9 mouse cellular contexts compared by ENCODE assay signal in genomic region chr12:113186326-113187010, GRCm38 (mm10). TPM values are rescaled to one million over a fixed set of nuclear protein-coding genes. Genes with fewer than 3 reads are reported as not detected.
DNase-seq lines count a peak whose midpoint lies in the region; ATAC-seq and TF ChIP-seq lines count a peak whose summit lies in the region.
"Had no signal": no experiment of that assay in that cellular context is flagged by ENCODE, and none has a peak within 500 bp of the region (broad histone marks: within the 10 kb centered on the region; RNA-seq: fewer than 3 reads in every experiment).

No protein-coding gene starts in this region.

- peak overlapping the region; percentile 57 for H3K4me3 ChIP-seq in lung, embryonic 14.5 days (ENCODE audit: low read depth, low read length)
- H3K4me3 ChIP-seq in lung, adult 2 months (replicated peaks; ENCODE audit: extremely low read depth, low read depth, low read length): no peak overlapping the region
- H3K4me3 ChIP-seq in hindbrain, embryonic 15.5 days: peak overlapping the region; percentile 71
- peak overlapping the region; percentile 3 for H3K4me3 ChIP-seq in myocyte

- no peak for DNase-seq in lung, embryonic 14.5 days
- no peak for DNase-seq in lung, adult 2 months
- DNase-seq in cerebellum, postnatal 14 days: peak; percentile 46 to 61
- DNase-seq in urinary bladder, postnatal 36 days (ENCODE audit: low spot score in 2 of 2): no peak
- no peak for DNase-seq in frontal cortex, postnatal 14 days (ENCODE audit: low spot score in 2 of 2)
- DNase-seq in gastrocnemius, postnatal 36 days: no peak

- H3K9me3 ChIP-seq in lung, embryonic 14.5 days (ENCODE audit: low read depth, low read length): no peaks in the 10 kb centered on the region
- no peaks in the 10 kb centered on the region for H3K9me3 ChIP-seq in hindbrain, embryonic 15.5 days

- ATAC-seq in lung, embryonic 14.5 days (ENCODE audit: insufficient read depth): no peak
- ATAC-seq in hindbrain, embryonic 15.5 days (ENCODE audit: low FRiP score, low read depth): no peak

- H3K4me1 ChIP-seq in lung, embryonic 14.5 days (ENCODE audit: insufficient read depth): peaks cover 7% of the 10 kb centered on the region; the same call in 1 of the 2 replicates
- H3K4me1 ChIP-seq in lung, adult 2 months (ENCODE audit: control insufficient read depth, insufficient read depth, low read length): peaks cover 3% of the 10 kb centered on the region; the same call in 1 of the 2 replicates
- H3K4me1 ChIP-seq in hindbrain, embryonic 15.5 days (replicated peaks): peaks cover 23% of the 10 kb centered on the region

- peak overlapping the region; percentile 92 for H3K4me2 ChIP-seq in lung, embryonic 14.5 days
- peak overlapping the region; percentile 94 for H3K4me2 ChIP-seq in hindbrain, embryonic 15.5 days
- peak overlapping the region; percentile 66 for H3K4me2 ChIP-seq in myocyte (ENCODE audit: low read depth)

- TF ChIP-seq CTCF in lung, embryonic 14.5 days (IDR thresholded peaks at IDR 0.05; ENCODE audit: low read depth): no peak
- no peak for TF ChIP-seq CTCF in lung, adult 2 months (IDR thresholded peaks at IDR 0.05; ENCODE audit: insufficient read depth, low read length)

- intact Hi-C loops in gastrocnemius, postnatal 36 days (cut with DNase I): no loop called here

- H3ac ChIP-seq in myocyte (ENCODE audit: control insufficient read depth, insufficient read length): no peak overlapping the region

- no peaks in the 10 kb centered on the region for H3K36me3 ChIP-seq in lung, embryonic 14.5 days (ENCODE audit: insufficient read depth)
- H3K36me3 ChIP-seq in hindbrain, embryonic 15.5 days: peaks cover 21% of the 10 kb centered on the region
- H3K36me3 ChIP-seq in myocyte (ENCODE audit: control insufficient read depth, insufficient read depth): no peaks in the 10 kb centered on the region

- H3K9ac ChIP-seq in lung, embryonic 14.5 days: peak overlapping the region; percentile 57
- H3K9ac ChIP-seq in hindbrain, embryonic 15.5 days: peak overlapping the region; percentile 77

- H3K79me2 ChIP-seq in myocyte (ENCODE audit: control insufficient read depth, insufficient read depth): no peaks in the 10 kb centered on the region

- H3K27ac ChIP-seq in lung, embryonic 14.5 days (ENCODE audit: low read depth): no peak overlapping the region
- H3K27ac ChIP-seq in hindbrain, embryonic 15.5 days (replicated peaks): peak overlapping the region; percentile 51

- 41% methylated on average over 12 of the region's 12 CpGs for WGBS in lung, embryonic 14.5 days
- WGBS in lung, adult 2 months: 44% methylated on average over 12 of the region's 12 CpGs
- WGBS in hindbrain, embryonic 15.5 days: 28% methylated on average over 12 of the region's 12 CpGs

- TF ChIP-seq POLR2A in lung, adult 2 months (IDR thresholded peaks at IDR 0.05; ENCODE audit: borderline replicate concordance, extremely low read depth, low read depth, low read length): no peak
- TF ChIP-seq POLR2A in myocyte (IDR thresholded peaks at IDR 0.05; ENCODE audit: insufficient read length, low read depth): no peak

- peaks cover 25% of the 10 kb centered on the region for H3K27me3 ChIP-seq in lung, embryonic 14.5 days (ENCODE audit: insufficient read depth, low read length)
- H3K27me3 ChIP-seq in hindbrain, embryonic 15.5 days: no peaks in the 10 kb centered on the region
- H3K27me3 ChIP-seq in myocyte (ENCODE audit: control insufficient read depth, insufficient read depth, insufficient read length): peaks cover 8% of the 10 kb centered on the region

TF ChIP-seq in myocyte, 11 proteins besides CTCF, POLR2A, EP300 and RAD21:
- TF ChIP-seq POLR2AphosphoS2 (IDR thresholded peaks at IDR 0.05; ENCODE audit: insufficient read length, low read depth): no peak
- TF ChIP-seq CEBPB (IDR thresholded peaks at IDR 0.05; ENCODE audit: insufficient read depth, poor library complexity, severe bottlenecking): no peak
- TF ChIP-seq MYOG (IDR thresholded peaks at IDR 0.05; ENCODE audit: control insufficient read depth in 1 of 3, insufficient read depth in 1 of 3, insufficient read length in 2 of 3, low read depth in 2 of 3): no peak
- TF ChIP-seq SRF (IDR thresholded peaks at IDR 0.05; ENCODE audit: control insufficient read depth, insufficient read length, low read depth): no peak
- TF ChIP-seq REST (IDR thresholded peaks at IDR 0.05; ENCODE audit: insufficient read depth, insufficient read length): no peak
- no peak for TF ChIP-seq E2F4 (IDR thresholded peaks at IDR 0.05; ENCODE audit: insufficient read depth)
- no peak for TF ChIP-seq USF1 (IDR thresholded peaks at IDR 0.05; ENCODE audit: low read depth)

RNA-seq across cellular contexts. Expression of gene Tmem121, which starts 0.7 kb away (rescaled TPM):
- 4.3 and 6.1 TPM in 2 replicates for polyA plus RNA-seq in lung, embryonic 14.5 days (2014; fragmentation: Nextera tagmentation; extraction: Ambion mirVana)
- 0.52 and 0.60 TPM in 2 replicates for polyA plus RNA-seq in lung, adult 2 months (2012; rRNA removed)
- 47.3 and 49.8 TPM in 2 replicates for polyA plus RNA-seq in hindbrain, embryonic 15.5 days (2015; fragmentation: Nextera tagmentation; extraction: Ambion mirVana)
- 4.1 TPM for polyA plus RNA-seq in myocyte (2012; fragmentation: generic; extraction: Trizol)
- under 1 TPM; 0.15 TPM for total RNA-seq in gastrocnemius, postnatal 36 days (2021)
- total RNA-seq: liver, adult 2 months had no signal
- polyA plus RNA-seq: liver, adult 2 months had no signal

RNA-seq across cellular contexts. Expression of gene Tedc1, which starts 30.2 kb away (rescaled TPM):
- 35.1 and 35.4 TPM in 2 replicates for polyA plus RNA-seq in lung, embryonic 14.5 days (2014; fragmentation: Nextera tagmentation; extraction: Ambion mirVana)
- 2.9 and 4.2 TPM in 2 replicates for polyA plus RNA-seq in lung, adult 2 months (2012; rRNA removed)
- polyA plus RNA-seq in hindbrain, embryonic 15.5 days (2015; fragmentation: Nextera tagmentation; extraction: Ambion mirVana): 18.3 and 23.6 TPM in 2 replicates
- polyA plus RNA-seq in myocyte (2012; fragmentation: generic; extraction: Trizol): 6.6 TPM
- total RNA-seq in gastrocnemius, postnatal 36 days (2021): under 1 TPM; 0.56 to 0.67 TPM

RNA-seq across cellular contexts. Expression of gene Crip1, which starts 40.4 kb away (rescaled TPM):
- polyA plus RNA-seq in lung, embryonic 14.5 days (2014; fragmentation: Nextera tagmentation; extraction: Ambion mirVana): 237 and 267 TPM in 2 replicates
- polyA plus RNA-seq in lung, adult 2 months (2012; rRNA removed): 746 and 1,492 TPM in 2 replicates
- 29.2 and 34.7 TPM in 2 replicates for polyA plus RNA-seq in hindbrain, embryonic 15.5 days (2015; fragmentation: Nextera tagmentation; extraction: Ambion mirVana)
- 1,677 TPM for polyA plus RNA-seq in myocyte (2012; fragmentation: generic; extraction: Trizol)
- total RNA-seq in gastrocnemius, postnatal 36 days (2021): 10 to 100 TPM; 73.5 to 88.6 TPM

RNA-seq across cellular contexts. Expression of gene Crip2, which starts 46.4 kb away (rescaled TPM):
- polyA plus RNA-seq in lung, embryonic 14.5 days (2014; fragmentation: Nextera tagmentation; extraction: Ambion mirVana): 266 and 273 TPM in 2 replicates
- polyA plus RNA-seq in lung, adult 2 months (2012; rRNA removed): 1,334 and 1,488 TPM in 2 replicates
- polyA plus RNA-seq in hindbrain, embryonic 15.5 days (2015; fragmentation: Nextera tagmentation; extraction: Ambion mirVana): 294 and 336 TPM in 2 replicates
- polyA plus RNA-seq in myocyte (2012; fragmentation: generic; extraction: Trizol): 1,146 TPM
- total RNA-seq in gastrocnemius, postnatal 36 days (2021): 10 to 100 TPM; 30.9 to 39.3 TPM

Comparison
In these comparisons a context has a peak if more than half of its experiments do, and no peak if none do; other contexts are left out.
1. DNase-seq: peak in cerebellum, postnatal 14 days (2 of 2); none in lung, embryonic 14.5 days (single experiment), lung, adult 2 months (single experiment), urinary bladder, postnatal 36 days (0 of 2), frontal cortex, postnatal 14 days (0 of 2) and gastrocnemius, postnatal 36 days (0 of 2).
2. Peak in every context shown above with its lines, with median percentiles within 50 percentile points of each other: H3K4me2 ChIP-seq.